Mouse (Mus musculus) lung, postnatal 14 days (tissue): ENCODE measurements around the gene Pdss2.

Experiments
- DNase-seq: peaks from one replicate; pipeline ENCODE4 v3.0.0; 2021

The Pdss2 gene

GRCm38 (mm10) chr10:43220910-43221625, at the start of gene Pdss2:
Gene Pdss2 (plus strand): TSS chr10:43221486.
- peak; percentile 93 for DNase-seq

- no peak for DNase-seq
Measured at GRCm38 (mm10) chr10:43172066-43172465, 49.2 kb upstream of the Pdss2 start.

- no peak for DNase-seq
Measured at GRCm38 (mm10) chr10:43172554-43172953, 48.7 kb upstream of the Pdss2 start.

- DNase-seq: peak; percentile 64
Measured at GRCm38 (mm10) chr10:43173141-43173827, 48.0 kb upstream of the Pdss2 start.

DNA sequence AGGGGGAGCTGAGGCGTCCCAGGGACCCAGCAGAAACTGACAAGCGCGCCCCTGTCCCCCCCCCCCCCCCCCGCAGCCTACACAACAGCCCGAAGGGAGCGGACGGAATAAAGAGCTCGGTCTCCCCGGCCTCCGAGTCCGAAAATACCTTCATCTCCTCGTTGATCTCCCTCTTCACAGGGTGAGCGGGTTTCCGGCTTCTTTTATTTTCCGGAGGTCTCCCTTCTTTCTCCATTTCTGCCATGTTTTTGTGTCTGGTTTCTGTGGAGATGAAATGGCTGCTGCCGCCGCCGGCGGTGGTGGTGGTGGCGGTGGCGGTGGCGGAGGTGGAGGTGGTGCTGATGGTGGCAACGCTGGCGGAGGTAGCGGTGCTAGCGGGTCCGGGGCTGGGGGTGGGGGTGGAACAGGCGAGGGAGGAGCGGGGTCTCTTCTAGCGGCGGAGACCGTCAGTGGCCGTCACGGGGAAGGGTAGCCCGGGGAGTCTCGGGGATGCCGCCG, 47.4 kb upstream of the Pdss2 start:
- DNase-seq: no peak

DNA sequence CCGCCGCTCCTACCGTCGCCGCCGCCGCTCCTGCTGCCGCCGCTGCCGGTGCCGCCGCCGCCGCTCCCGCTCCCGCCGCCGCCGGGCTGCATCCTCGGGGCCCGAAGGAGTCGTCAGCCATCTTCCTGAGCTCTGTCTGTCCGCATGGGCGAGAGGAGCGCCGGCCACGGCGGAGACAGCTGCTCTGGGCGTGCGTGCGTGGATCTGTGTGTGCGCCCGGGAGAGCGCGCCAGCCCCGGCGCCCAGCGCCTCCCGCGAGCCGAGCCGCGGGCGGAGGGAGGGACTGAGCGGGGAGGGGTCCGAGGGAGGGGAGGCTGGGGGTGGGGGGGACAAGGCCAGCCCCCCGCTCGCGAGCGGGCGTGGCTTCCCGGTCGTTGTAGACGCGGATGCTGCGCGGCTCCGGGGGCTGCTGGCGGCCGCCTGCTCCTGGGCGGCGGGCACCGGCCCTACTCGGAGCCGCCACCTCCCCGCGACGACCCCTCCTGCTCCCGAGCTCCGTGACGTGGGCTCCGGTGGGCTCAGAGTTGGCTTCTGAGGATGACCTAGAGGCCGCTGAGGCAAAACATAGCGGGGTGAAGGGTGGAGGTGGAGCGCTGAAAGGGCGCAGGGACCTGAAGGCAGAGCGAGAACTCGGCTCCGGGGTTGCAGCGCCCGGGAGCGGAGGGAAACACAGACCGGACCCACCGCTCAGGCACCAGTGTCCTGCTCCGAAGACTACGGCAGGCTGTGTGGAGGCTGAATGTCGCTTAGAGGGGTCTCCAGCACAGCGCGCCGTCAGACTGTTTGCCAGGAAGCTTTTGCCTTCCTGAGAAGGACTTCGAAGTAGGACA, 46.7 kb upstream of the Pdss2 start, which contains the start of the genes Sobp and 9030612E09Rik:
TSS of gene Sobp (minus strand) at position 205 of the 830 bp plus-strand sequence.
TSS of gene 9030612E09Rik (plus strand) at position 379 of the 830 bp plus-strand sequence.
- DNase-seq: peak; percentile 30

- DNase-seq: no peak
Measured at GRCm38 (mm10) chr10:43175156-43175601, 46.1 kb upstream of the Pdss2 start.

DNA sequence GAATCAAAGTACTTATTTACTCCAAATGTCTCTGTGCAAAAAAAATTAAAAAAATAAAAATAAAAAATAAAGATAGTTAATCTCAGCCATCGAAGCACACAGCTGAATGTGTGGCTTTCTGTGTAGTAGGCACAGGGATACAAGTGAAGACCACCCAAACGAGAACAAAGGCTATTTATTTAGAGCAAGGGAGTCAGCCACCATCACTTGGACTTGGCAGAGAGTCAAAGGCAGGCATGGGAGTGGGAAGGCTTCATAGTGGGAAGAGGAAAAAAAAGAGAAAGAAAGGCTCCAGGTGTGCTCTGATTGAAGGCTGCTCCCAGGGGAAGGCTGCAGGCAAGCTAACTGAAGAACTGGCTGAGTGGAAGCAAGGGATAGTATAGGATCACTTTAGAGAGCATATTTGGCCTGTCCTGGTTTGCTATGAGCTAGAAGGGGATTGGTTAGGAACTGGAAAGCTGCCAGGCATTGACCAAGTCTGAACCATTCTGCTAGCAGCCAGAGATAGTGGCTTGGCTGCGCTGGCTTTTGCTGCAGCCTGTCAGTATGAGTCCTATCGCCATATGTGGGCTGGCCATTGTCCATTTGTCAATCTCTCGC, 40.9 kb upstream of the Pdss2 start:
- DNase-seq: no peak

DNA sequence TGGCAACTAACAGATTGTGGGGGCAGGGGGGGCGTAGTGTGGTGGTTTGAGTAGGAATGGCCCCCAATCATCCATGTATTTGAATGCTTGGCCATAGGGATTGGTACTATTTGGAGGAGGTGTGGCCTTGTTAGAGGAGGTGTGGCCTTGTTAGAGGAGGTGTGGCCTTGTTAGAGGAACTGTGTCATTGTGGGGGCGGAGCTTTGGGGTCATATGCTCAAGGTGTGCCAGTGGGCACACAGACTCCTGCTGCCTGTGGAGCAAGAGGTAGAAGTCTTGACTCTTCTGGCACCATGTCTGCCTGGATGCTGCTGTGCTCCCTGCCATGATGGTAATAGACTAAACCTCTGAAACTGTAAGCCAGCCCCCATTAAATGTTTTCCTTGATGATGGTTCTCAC, 21.1 kb upstream of the Pdss2 start:
- DNase-seq: no peak

GRCm38 (mm10) chr10:43203865-43204264, 17.4 kb upstream of the Pdss2 start:
- DNase-seq: no peak

DNA sequence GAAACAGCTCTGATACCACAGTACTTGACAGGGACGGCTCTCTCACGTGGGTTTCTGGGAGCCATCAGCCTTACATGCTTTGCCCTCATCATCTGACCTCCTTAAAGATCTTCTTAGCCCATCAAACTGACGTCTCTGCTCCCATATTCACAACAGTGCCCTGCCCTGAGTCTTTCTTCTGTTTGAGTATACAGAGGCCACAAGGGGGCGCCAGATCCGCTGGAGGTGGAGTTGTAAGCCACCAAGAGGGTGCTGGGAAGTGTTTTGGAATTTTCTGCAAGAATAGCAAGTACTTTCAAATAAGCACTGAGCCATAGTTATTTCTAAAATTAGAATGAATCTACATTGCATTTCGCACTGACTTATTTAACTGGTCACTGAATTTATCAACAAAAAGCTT, 9.4 kb upstream of the Pdss2 start:
- DNase-seq: peak; percentile 38

GRCm38 (mm10) chr10:43217361-43217900, 3.9 kb upstream of the Pdss2 start:
- no peak for DNase-seq

GRCm38 (mm10) chr10:43220479-43220878, 807 bp upstream of the Pdss2 start:
- no peak for DNase-seq

DNA sequence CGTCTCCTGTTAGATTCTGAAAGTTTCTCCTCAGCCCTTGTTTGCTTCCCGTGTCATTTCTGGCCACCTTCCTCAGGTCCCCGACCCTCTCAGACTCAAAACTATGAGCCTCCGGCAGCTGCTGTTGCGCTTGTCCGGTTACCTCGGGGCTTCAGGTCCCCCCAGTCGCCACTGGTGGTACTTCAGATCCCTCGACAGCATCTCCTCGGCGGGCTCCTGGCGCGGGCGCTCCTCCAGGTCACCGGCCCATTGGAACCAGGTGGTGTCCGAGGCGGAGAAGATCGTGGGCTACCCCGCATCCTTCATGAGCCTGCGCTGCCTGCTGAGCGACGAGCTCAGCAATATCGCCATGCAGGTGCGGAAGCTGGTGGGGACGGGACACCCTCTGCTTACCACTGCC, 373 bp downstream of the Pdss2 start:
- no peak for DNase-seq

DNA sequence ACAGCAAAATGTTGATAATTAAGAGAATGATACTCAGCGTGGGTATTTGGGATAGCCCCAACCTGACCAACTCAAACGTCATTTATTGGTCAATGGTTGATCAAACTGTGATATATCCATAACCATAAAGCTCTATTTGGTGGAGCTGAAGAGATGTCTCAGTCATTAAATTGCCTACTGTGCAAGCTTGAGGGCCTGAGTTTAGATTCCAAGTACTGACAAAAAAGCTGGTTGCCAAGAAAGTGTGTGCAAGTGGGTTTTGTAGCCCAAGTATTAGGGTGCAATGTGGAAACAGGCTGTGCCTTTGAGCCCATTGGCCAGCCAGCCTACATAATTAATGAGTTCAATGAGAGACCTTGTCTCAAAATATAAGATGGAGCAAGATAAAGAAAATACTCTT, 2.1 kb downstream of the Pdss2 start:
- DNase-seq: no peak

DNA sequence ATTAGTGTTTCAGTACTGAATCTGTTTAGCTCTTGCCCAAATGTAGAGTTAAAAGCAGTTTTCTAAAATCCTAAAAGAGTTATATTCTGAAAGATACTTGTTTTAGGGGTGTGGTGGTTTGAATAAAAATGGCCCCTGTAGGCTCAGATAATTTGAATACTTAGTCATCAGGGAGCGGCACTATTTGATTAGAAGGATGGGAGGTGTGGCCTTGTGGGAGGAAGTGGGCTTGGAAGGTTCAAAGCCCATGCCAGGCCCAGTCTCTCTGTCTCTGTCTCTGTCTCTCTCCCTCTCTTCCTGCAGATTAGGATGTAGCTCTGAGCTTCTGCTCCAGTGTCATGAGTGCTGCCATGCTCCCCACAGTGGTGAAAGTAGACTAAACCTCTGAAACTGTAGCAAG, 5.1 kb downstream of the Pdss2 start:
- DNase-seq: no peak

DNA sequence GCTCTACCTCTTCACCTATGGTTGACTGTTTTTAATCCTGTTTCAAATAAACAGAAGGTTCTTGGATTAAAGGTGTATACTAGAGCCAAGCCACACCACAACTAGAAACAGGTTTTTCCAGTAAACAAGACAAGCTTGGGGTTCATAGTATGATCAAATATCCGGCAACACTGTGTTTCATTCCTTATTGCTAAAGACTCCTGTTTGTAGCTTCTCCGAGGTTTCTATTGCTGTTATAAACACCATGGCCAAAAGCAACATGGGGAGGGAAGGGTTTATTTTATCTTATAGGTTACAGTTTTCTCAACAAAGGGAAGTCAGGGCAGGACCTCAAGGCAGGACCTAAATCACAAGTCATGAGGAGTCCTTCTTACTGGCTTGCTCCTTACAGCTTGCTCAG, 8.0 kb downstream of the Pdss2 start:
- no peak for DNase-seq

- no peak for DNase-seq
Measured at GRCm38 (mm10) chr10:43234522-43234921, 13.2 kb downstream of the Pdss2 start.

DNA sequence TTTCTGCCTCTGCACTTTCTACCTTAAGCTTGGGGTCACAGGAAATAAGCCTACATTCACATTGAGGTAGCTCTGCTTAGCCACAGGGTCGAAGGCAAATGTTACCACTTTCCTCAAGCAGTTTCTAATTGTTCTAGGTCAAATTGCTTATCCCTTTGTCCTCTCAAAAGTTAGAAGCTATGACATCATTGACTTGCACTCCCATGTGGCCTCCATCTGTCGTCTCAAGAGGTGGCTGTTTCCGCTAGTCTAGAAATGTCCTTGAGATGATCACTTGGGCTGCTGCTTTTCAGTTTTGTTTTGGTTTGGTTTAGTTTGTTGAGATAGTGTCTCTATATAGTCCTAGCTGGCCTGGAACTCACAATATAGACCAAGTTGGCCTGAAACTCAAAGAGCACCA, 13.7 kb downstream of the Pdss2 start:
- no peak for DNase-seq

- no peak for DNase-seq
Measured at GRCm38 (mm10) chr10:43235758-43236669, 14.7 kb downstream of the Pdss2 start.

DNA sequence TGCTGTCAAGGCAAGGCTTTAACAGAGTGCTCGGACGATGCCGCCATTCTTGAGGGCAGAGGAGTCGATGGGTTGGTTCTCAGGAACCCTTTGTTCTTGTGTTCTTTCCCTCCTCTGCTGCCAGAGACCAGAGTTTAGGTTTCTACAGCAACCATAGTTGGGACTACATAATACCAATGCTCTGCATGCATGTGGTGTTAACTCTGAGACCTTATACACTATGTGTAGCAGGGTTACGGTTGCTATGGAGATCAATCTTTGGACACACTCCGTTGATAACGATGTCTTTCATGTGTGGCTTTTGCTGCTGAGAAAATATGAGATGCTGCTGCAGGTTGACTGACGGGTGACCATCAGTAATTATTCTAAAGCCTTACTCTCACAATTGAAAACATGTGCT, 20.9 kb downstream of the Pdss2 start:
- no peak for DNase-seq
